Mouse (Mus musculus): ENCODE data around the gene Rad23b.

The Rad23b gene

DNA sequence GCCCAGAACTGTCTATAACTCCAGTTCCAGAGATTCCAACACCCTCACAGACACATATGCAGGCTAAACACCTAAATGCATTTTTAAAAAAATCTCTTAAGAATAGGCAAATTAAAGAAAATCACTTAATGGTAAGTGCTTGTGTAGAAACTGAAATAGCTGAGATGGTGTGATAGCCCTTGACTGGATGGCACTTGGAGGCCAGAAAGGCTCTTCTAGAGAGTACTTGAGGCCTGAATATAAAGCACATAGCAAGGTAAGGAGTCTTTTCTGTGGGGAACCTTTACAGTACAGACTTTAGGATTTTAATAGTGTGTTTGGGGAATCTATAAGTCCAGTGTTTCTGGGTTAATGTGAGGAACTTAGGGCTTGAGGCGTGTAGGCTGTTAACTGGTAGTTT is 4.2 kb downstream of the Rad23b start:
- no peak for DNase-seq (ENCODE audit: low read depth, low spot score)

DNA sequence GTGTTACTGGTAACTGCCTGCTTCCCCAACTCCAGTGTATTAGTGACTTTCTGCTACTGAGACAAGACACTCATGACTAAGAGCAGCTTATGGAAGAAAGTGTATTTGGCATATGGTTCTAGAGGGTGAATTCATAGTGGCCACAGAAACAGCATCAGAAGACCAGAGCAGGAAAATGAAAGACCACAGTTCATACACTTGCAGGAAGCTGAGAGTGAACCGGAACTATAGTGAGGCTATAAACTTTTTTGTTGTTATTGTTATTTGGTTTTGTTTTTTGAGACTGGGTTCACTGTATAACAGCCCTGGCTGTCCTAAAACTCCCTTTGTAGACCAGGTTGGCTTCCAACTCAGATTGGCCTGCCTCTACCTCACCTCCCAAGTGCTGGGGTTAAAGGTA is 6.0 kb downstream of the Rad23b start:
- DNase-seq (ENCODE audit: low read depth, low spot score): no peak

DNA sequence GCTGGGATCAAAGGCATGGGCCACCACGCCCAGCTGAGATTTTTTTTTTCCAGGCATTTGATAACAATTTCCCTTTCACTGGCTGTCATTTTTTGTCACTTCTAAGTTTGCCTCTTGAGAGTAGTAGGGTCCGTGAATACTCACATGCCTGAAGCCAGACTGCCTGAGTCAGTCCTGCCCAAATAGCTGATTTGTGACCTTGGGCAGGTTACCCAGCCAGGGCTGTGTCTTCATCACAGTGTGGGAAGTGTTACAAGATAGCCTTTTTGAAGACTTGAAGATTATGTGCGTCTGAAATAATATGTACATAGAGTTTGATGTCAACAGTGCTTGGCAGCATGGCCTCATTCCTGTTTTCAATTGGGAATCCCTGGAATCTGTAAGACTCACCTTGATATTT is 6.9 kb downstream of the Rad23b start:
- no peak for DNase-seq (ENCODE audit: low read depth, low spot score)

DNA sequence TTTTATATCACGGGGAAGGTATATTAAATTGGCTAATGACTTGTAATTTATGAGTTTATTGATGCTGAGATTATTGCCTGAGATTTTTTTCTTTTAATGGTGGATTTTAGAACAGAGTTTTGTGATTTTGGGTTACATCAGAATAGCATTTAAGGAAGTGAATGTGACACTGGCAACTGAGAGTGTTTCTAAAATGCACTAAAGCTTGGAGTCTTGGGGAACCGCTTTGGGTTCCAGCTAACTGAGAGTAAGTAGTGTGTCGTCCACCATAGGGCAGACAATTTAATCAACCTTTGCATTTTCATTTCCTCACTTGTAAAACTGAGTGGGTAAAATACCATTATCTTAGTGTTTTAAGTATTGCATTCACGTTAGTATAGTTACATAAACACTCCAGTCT is 14.0 kb downstream of the Rad23b start:
- no peak for DNase-seq (ENCODE audit: low read depth, low spot score)

DNA sequence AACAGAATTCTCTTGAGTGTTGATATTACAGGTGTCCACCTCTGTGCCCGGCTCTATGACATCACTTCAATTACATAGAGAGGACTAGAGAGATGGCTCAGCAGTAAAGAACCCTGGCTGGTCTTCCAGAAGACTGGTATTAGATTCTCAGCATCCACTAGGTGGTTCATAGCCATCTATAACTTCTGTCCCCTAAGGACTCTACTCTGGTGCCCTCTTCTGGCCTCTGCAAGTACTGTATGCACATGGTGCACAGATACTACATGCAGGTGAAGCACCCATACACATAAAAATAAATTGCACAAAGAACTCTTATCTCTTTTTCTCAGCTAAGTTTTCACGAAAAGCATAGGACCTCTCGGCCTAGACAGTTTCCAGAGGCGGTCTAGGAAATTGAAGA is 14.5 kb downstream of the Rad23b start:
- DNase-seq (ENCODE audit: low read depth, low spot score): peak; percentile 64

DNA sequence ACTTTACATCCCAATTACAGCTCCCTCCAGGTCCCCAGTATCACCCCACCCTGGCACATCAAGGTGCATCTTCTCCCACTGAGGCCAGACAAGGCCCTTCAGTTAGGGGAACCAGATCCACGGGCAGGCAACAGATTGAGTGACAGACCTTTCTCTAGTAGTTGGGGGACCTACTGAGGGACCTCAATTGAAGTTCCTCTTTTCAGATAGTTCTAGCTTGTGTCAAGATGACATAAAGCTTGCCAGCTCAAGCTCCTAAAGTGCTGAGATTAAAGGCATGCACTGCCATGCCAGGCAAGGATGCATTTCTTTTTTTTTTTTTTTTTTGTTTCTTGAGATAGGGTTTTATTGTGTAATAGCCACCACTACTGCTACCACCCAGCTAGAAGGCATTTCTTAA is 16.2 kb downstream of the Rad23b start:
- no peak for DNase-seq (ENCODE audit: low read depth, low spot score)

DNA sequence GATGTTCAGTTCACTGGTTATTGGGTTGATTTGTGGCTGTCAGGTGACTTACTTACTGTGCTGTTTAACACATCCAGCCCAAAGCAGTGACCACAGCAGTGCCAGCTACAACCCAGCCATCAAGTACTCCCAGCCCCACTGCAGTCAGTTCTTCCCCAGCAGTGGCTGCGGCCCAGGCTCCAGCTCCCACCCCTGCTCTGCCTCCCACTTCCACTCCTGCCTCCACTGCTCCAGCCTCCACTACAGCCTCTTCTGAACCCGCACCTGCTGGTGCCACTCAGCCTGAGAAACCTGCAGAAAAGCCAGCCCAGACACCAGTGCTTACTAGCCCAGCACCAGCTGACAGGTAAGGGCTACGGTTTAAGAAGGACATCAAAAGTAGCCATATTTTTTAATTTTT is 20.3 kb downstream of the Rad23b start:
- no peak for DNase-seq (ENCODE audit: low read depth, low spot score)

DNA sequence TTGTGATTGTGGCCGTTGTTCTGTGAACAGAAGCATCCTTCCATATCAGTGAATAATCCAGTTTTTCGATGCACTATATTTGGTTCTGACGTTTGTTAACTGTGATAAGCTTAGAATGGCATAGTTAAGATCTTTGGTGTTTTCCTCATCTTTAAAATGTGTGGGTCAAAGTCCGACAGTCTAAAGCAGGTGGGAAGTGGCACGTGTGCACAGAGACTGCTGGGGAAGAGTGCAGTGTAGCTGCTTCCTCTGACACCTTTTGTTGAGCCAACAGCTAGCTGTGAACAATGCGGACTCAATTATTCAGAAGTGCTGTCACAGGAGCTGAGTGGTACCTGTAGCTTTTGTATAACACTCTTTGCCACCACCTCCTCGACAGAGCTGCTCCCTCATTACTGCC is 21.5 kb downstream of the Rad23b start:
- DNase-seq (ENCODE audit: low read depth, low spot score): no peak

DNA sequence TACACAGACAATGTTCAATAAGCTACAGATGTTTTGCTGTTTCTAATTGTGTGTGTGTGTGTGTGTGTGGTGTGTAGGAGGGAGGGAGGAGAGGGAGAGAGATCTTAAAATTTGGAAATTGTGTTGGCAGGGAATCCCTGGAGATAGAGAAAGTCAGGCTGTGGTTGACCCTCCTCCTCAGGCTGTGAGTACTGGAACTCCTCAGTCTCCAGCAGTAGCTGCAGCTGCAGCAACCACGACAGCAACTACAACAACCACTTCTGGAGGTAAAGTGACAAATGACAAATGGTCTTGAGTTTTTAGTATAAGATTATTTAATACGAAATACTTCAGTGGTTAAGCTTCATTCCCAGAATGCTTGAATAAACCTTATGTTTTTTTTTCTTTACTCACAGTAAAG is 32.5 kb downstream of the Rad23b start:
- DNase-seq (ENCODE audit: low read depth, low spot score): peak; percentile 50

DNA sequence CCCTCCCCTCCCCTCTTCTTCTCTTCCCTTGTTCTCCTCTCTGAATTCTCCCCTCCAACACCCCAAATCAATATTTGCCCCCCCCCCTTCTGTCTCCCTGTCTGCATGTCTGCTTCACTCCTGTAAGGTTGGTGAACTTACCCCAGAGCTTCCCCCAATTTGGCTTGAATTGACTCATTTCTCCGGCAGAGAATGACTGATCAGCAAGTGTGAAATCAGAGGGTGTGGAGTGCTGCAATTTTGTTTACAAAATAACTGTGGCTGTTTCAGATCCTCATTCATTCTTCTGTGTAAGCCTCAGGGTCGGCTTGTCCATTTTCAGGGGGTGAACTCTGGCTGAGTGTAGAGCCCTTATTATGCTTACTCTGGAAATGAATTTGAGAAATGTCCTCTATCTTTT is 36.9 kb downstream of the Rad23b start:
- no peak for DNase-seq (ENCODE audit: low read depth, low spot score)

DNA sequence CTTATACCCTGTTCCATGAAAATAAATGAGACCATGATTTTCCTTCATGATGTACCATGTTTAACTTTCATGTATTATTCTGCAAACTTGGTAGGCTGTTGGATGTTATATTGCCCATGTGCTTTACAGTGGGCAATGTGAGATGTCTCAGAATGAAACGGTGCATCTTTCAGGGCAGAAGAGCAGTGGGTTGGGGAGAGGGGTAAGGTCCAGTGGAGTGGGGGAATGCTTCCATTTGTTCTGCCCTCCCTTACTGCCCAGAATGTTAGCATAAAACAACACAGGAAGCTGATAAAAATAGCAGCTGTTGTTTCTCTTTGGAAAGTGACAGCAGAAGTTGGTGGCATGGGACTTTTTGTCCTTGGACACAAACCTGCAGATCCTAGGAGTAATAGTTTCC is 41.6 kb downstream of the Rad23b start:
- no peak for DNase-seq (ENCODE audit: low read depth, low spot score)

DNA sequence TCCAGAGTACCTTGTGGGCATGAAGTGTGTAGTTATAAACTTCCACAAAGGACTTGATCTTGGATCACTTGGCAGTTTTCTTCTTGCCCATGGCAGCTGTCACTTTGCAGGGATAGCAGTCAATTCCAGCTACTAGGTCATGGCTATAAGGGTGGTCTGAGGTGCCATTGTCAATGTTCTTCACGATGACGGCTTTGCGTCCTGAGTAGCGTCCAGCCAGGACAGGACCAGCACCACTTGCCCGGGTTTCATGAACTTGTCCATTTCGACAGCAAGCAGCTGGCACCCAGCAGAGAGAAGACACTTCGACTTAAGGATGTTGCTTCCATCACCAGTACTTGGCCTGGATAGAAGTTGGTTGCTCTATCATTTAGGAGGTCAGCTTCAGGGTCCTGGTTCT is 42.6 kb downstream of the Rad23b start:
- DNase-seq (ENCODE audit: low read depth, low spot score): no peak

DNA sequence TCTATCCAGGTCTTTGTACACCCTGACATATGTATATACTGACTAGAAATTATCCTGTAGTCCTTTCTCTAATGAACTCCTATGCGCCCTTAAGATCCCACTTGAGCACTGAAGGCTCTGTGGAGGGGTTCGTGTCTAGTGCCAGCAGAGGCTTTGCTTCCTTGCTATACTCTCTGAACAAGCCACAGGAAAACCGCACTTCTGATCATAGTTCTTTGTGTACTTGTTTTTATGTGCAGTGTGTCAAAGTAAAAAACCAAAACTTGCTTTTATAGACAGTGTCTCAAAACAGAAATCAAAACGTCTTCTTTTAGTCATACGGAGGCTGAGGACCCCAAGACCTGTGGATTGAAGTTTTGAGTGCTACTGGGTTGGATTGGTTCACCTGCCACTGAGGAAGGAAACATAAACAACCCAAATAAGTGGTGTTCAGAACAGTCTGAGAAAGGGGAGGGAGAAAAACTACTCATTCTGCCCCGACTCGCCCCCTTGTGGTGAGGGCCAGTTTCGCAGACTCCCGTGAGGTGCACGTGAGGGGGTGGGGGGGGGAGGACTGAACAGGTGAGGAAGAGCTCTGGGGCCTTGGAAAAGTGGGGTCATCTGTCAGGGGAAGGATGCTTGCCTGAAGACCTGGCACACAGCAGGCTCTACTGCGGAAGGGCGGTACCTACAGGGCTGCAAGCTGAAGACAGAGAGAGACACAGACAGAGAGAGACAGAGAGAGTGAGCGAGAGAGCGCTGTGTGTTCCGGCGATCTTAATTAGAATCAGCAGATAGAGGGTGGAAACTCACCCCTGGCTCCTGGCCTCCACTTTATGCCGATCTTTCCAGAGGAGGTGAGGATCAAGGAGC is 48.3 kb downstream of the Rad23b start:
- no peak for DNase-seq (ENCODE audit: low read depth, low spot score)

DNA sequence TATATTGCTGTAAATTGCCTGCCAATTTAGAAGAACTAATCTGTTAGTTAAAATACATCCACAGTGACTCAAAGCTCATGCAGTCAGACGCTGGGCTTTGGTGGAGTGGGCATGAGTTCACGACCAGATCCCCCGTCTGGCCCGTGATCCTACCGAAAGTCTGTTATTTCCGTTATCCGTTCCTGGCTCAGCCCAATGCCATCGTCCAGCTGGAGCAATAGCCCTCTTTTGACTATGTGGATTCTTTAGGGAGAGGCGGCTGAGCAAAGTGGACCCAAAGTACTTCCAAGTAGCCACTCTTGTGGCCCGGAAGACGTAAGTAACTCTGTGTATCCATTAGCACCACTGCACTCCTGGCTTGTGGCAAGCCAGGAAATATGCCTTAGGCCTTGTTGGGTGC is 49.1 kb downstream of the Rad23b start:
- DNase-seq (ENCODE audit: low read depth, low spot score): no peak

DNA sequence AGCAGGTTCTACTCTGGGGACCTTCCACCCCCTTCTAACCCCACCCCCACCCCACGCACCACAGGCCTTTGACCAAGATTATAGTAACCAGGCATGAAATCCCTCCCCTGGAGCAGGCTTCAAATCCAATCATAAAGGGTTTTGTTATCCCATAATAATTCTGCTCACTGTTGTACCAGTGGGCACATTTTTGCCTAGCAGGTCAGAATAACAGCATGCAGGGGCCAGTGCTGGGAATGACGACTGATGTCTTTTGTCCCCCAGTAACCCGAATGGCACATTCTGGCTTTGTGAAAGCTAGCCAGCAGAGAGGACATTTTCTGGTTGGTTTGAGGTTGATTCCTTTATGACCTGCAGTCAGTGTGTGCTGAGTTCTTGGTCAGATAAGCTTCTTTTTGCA is 55.5 kb downstream of the Rad23b start:
- DNase-seq (ENCODE audit: low read depth, low spot score): no peak

DNA sequence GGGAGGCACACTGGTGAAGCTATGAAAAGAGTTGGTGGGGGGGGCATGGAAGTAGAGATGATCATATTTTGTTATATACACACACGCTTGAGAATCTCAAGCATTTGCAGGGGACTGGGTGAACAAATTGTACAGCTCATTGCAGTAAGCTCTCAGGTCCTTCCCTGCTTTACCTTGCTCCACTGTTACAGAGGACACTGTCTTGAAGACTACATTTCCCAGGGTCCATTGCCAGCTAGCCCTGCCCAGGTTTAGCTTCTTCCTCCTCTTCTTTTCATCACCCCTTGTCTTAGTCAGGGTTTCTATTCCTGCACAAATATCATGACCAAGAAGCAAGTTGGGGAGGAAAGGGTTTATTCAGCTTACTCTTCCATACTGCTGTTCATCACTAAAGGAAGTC is 56.7 kb downstream of the Rad23b start:
- DNase-seq (ENCODE audit: low read depth, low spot score): no peak

DNA sequence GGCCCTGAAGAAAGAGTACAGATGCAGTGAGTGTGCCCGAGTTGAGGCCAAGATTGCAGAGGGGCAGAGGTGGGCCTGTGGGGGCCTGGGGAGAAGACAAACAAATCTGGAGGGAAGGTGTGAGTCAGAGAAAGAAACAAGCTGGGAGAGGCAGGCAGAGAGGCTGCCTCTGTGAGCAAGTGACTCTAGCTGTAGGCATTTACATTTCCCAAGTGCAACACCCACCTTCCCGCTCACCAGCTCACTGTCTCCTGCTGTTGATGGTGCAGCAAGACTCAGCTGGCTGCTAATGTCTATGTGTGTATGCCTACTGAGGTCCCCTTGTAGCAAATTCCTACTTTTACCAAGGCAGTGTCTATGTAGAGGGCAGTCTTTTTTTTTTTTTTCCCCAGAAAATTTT is 58.2 kb downstream of the Rad23b start:
- peak; percentile 40 for DNase-seq (ENCODE audit: low read depth, low spot score)

DNA sequence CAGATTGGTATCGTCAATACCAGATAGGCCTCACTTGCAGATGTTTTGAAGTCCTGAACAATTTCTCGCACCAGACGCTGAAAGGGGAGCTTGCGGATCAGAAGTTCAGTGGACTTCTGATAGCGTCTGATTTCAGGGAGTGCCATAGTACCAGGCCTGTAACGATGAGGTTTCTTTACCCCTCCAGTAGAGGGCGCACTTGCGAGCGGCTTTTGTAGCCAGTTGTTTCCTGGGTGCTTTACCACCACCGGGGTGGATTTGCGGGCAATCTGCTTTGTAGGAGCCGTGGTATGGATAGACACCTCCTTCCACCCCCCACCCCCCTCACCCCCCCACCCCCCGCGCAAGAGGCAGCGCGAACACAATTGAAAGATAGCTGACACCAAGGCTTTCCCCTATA is 59.2 kb downstream of the Rad23b start:
- DNase-seq (ENCODE audit: low read depth, low spot score): no peak

DNA sequence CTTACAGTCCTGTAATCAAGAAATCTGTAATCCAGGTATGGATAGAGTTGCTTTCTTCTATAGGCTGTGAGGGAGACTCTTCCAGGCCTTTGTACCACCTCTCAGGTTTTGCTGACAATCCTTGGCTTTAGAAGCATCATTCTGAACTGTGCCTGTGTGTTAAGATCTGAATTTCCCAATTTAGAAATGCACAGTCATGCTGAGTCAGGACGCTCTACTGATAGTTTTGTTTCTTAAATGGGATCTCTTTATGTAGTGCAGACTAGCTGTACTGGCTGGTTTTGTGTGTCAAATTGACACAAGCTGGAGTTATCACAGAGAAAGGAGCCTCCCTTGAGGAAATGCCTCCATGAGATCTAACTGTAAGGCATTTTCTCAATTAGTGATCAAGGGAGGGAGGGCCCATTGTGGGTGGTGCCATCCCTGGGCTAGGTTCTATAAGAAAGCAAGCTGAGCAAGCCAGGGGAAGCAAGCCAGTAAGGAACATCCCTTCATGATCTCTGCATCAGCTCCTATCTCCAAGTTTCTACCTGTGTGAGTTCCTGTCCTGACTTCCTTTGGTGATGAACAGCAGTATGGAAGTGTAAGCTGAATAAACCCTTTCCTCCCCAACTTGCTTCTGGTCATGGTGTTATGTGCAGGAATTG is 59.9 kb downstream of the Rad23b start:
- DNase-seq (ENCODE audit: low read depth, low spot score): peak; percentile 23

DNA sequence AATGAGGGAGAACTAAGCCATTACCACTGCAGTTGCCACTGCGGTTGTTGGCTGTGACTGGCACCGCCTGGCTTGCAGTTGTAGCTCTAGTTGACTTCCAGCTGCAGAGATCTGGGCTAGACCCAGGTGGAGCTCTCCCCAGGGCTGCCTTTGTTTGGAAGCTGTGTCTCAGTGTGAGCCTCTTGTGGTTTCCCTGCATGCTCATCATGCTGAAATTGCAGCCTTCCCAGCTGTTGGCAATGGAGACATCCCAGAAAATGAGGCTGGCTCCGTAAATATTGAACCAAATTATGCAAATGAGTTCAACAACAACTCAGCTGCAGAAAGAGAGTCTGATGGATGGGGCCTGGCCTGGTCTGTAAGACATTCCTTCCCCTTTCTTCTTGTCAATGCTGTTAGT is 66.0 kb downstream of the Rad23b start:
- no peak for DNase-seq (ENCODE audit: low read depth, low spot score)

DNA sequence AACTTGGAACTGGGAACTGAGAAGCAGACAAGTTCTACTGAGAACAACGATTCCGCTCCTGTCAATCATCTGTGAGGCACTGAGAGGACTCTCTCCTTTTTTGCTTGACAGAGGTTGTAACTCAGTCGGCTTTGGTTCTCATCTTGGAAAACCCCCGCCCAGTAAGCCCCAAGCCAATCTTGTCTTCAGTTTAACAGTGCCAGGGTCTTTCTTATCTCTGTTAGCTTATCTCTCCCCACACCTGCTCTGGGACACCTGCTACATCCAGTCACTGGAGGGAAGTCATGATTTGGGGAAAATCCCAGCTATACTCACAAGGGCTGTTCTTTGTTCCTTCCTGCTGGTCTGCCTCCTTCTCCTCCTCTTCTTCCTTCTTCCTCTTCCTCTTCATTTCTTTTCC is 76.4 kb downstream of the Rad23b start:
- DNase-seq (ENCODE audit: low read depth, low spot score): no peak

Measured in 3T3-L1 (cell line).